Mouse (Mus musculus) lung, adult 2 months (tissue): ENCODE data around the gene Slc25a47. TPM values are rescaled to one million over a fixed set of nuclear protein-coding genes. Genes with fewer than 3 reads are reported as not detected.

Experiments
- DNase-seq: peaks from one replicate; pipeline ENCODE4 v3.0.0; 2022
- H3K4me1 ChIP-seq: fragments of 200-500 bp; 2 replicates; pipeline ENCODE4 v1.6.1; 2011; ENCODE audit warnings: low read length; ENCODE audit not compliant: control insufficient read depth, insufficient read depth
- H3K4me3 ChIP-seq: fragments of 200-500 bp; replicated peaks from 2 replicates; pipeline ENCODE3; 2011; ENCODE audit warnings: low read depth, mild to moderate bottlenecking, control low read depth, low read length; ENCODE audit errors: extremely low read depth
- CTCF ChIP-seq: fragments of 200-500 bp; IDR thresholded peaks from 2 replicates; pipeline ENCODE4 v1.5.1; 2011; ENCODE audit warnings: mild to moderate bottlenecking, low read length, control low read depth; ENCODE audit not compliant: insufficient read depth
- POLR2A ChIP-seq: fragments of 200-500 bp; IDR thresholded peaks from 2 replicates; pipeline ENCODE4 v1.6.1; 2011; ENCODE audit warnings: low read depth, mild to moderate bottlenecking, control low read depth, low read length, borderline replicate concordance; ENCODE audit errors: extremely low read depth
- WGBS: fragments of 180-500 bp; shearing (Covaris S2); methylation state at CpG from one replicate; pipeline ENCODE4 v1.1.7; 2018; 5-methylcytosine and 5-hydroxymethylcytosine counted together
- polyA plus RNA-seq: library from polyadenylated mRNA; depleted of rRNA; stranded (reverse); fragments of >200 nt; gene quantifications from 2 replicates; pipeline ENCODE4 v1.2.3, GENCODE M21; 2012

Slc25a47 gene
- polyA plus RNA-seq, 1 experiment = 13.7 TPM

- no peak for DNase-seq
These were observed 10.2 kb upstream of the Slc25a47 start for GRCm38 (mm10) chr12:108825561-108826224.

GRCm38 (mm10) chr12:108826282-108826957 lies 9.4 kb upstream of the Slc25a47 start:
- no peak for DNase-seq
- Histone ChIP-seq H3K4me3 (no peak overlapping the region), H3K4me1 (no peaks in the 10 kb centered on the region)
- no peak for TF ChIP-seq CTCF
- TF ChIP-seq POLR2A = no peak
- WGBS = 94% methylated on average over 19 of the region's 19 CpGs

More at GRCm38 (mm10) chr12:108825561-108826224, 10.2 kb upstream of the Slc25a47 start:
- Histone ChIP-seq H3K4me3 (no peak overlapping the region), H3K4me1 (no peaks in the 10 kb centered on the region)
- 88% methylated on average over 13 of the region's 13 CpGs for WGBS
- TF ChIP-seq CTCF (no peak), POLR2A (no peak)

- WGBS = 90% methylated on average over 28 of the region's 28 CpGs
- DNase-seq = no peak
- TF ChIP-seq POLR2A (no peak), CTCF (no peak)
- Histone ChIP-seq H3K4me3 (no peak overlapping the region), H3K4me1 (no peaks in the 10 kb centered on the region; the same call in 1 of the 2 replicates)
These were observed 8.8 kb upstream of the Slc25a47 start for GRCm38 (mm10) chr12:108826958-108827535.

GRCm38 (mm10) chr12:108827641-108828040 lies 8.2 kb upstream of the Slc25a47 start:
- no peak for DNase-seq
- 83% methylated on average over 6 of the region's 6 CpGs for WGBS
- Histone ChIP-seq H3K4me3 (no peak overlapping the region), H3K4me1 (peaks cover 4% of the 10 kb centered on the region; the same call in 1 of the 2 replicates)
- no peak for TF ChIP-seq POLR2A
- no peak for TF ChIP-seq CTCF

GRCm38 (mm10) chr12:108829636-108830035 lies 6.2 kb upstream of the Slc25a47 start:
- no peak overlapping the region for H3K4me3 ChIP-seq
- WGBS = 56% methylated on average over 5 of the region's 5 CpGs
- DNase-seq = no peak
- H3K4me1 ChIP-seq = peaks cover 7% of the 10 kb centered on the region; the same call in 1 of the 2 replicates
- TF ChIP-seq CTCF (no peak), POLR2A (no peak)

- no peak for DNase-seq
- WGBS = 69% methylated on average over 6 of the region's 6 CpGs
- Histone ChIP-seq H3K4me1 (peaks cover 7% of the 10 kb centered on the region; the same call in 1 of the 2 replicates), H3K4me3 (no peak overlapping the region)
- TF ChIP-seq CTCF (no peak), POLR2A (no peak)
These were observed 5.5 kb upstream of the Slc25a47 start for GRCm38 (mm10) chr12:108830358-108830757.

GRCm38 (mm10) chr12:108831966-108832643 lies 3.7 kb upstream of the Slc25a47 start:
- 44% methylated on average over 9 of the region's 9 CpGs for WGBS
- Histone ChIP-seq H3K4me1 (peaks cover 10% of the 10 kb centered on the region), H3K4me3 (no peak overlapping the region)
- DNase-seq = peak; percentile 42
- no peak for TF ChIP-seq POLR2A

- WGBS = 76% methylated on average over 8 of the region's 8 CpGs
- Histone ChIP-seq H3K4me1 (peaks cover 14% of the 10 kb centered on the region), H3K4me3 (no peak overlapping the region)
- no peak for DNase-seq
- TF ChIP-seq POLR2A (no peak), CTCF (no peak)
These were observed 3.0 kb upstream of the Slc25a47 start for GRCm38 (mm10) chr12:108832851-108833250.

- Histone ChIP-seq H3K4me3 (no peak overlapping the region), H3K4me1 (peaks cover 14% of the 10 kb centered on the region)
- DNase-seq = no peak
- TF ChIP-seq POLR2A (no peak), CTCF (no peak)
- WGBS = 70% methylated on average over 3 of the region's 3 CpGs
These were observed 2.4 kb upstream of the Slc25a47 start for GRCm38 (mm10) chr12:108833408-108833807.
